Mouse (Mus musculus) midbrain, embryonic 15.5 days (tissue): ENCODE measurements at regions not wholly inside any gene's neighbourhood (a gene's known extent, or its start where the extent isn't known, plus 50 kb on each side); places are given as distances from the start of the nearest gene placed in this dataset.

Experiments used
- ATAC-seq: fragments of 200-750 bp; cut with Nextera tagmentation; replicated peaks from 2 replicates; pipeline ENCODE4 v1.8.0; 2017; ENCODE audit warnings: moderate TSS enrichment
- H3K27ac ChIP-seq: fragments of 300-500 bp; sonication (generic); 2 replicates; pipeline ENCODE4 v1.5.1; 2015; ENCODE audit warnings: mild to moderate bottlenecking, inconsistent platforms
- H3K27me3 ChIP-seq: fragments of 300-500 bp; sonication (generic); replicated peaks from 2 replicates; pipeline ENCODE4 v1.6.1; 2015; ENCODE audit warnings: inconsistent platforms
- H3K36me3 ChIP-seq: fragments of 300-500 bp; sonication (generic); replicated peaks from 2 replicates; pipeline ENCODE4 v1.6.1; 2015; ENCODE audit warnings: inconsistent platforms
- H3K4me1 ChIP-seq: fragments of 300-500 bp; sonication (generic); 2 replicates; pipeline ENCODE4 v1.6.1; 2015; ENCODE audit warnings: inconsistent platforms
- H3K4me2 ChIP-seq: fragments of 300-500 bp; sonication (generic); 2 replicates; pipeline ENCODE4 v1.6.1; 2015; ENCODE audit warnings: inconsistent platforms, mild to moderate bottlenecking, moderate library complexity
- H3K4me3 ChIP-seq: fragments of 300-500 bp; sonication (generic); 2 replicates; pipeline ENCODE4 v1.5.1; 2015; ENCODE audit warnings: mild to moderate bottlenecking, inconsistent platforms
- H3K9ac ChIP-seq: fragments of 300-500 bp; sonication (generic); 2 replicates; pipeline ENCODE4 v1.6.1; 2015; ENCODE audit warnings: mild to moderate bottlenecking, inconsistent platforms
- H3K9me3 ChIP-seq: fragments of 300-500 bp; sonication (generic); 2 replicates; pipeline ENCODE4 v1.6.1; 2016; ENCODE audit warnings: inconsistent platforms
- WGBS: fragments of 180-500 bp; shearing (Covaris S2); methylation state at CpG from one replicate; pipeline ENCODE4 v1.1.7; 2015; ENCODE audit warnings: mixed read lengths; 5-methylcytosine and 5-hydroxymethylcytosine counted together

DNA sequence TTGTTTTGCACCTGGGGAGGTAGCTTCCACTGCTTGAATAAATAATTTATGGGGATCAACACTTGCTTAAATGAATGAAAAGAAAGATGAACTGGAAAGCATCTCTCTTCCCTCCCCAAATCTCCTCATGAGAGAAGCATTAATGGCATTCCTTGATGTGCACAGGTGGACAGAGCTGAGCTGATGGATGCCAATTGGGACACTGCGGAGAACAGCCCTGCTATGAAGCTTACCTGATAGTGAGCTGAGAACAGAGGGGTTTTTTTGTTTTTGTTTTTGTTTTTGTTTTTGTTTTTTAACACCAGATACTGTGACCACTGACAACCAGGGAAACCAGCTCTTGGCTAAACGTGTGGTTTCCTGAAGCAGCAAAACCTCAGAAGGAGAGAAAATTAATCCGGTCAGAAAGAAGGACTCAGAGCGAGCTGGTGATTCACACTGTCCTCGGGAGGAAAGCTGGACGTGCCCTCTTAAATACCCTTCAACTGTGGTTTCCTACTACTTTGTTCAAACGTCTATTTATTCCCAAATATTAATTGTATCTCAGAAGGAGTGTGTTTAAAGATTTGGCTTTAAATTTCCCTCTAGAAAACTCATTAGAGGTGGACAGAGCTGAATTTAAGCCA is 128.0 kb upstream of the Zfand5 start:
- Histone ChIP-seq H3K36me3 (no peaks in the 10 kb centered on the region), H3K4me1 (peaks cover 11% of the 10 kb centered on the region), H3K9ac (no peak overlapping the region), H3K4me3 (no peak overlapping the region), H3K27ac (no peak overlapping the region), H3K27me3 (no peaks in the 10 kb centered on the region), H3K9me3 (no peaks in the 10 kb centered on the region), H3K4me2 (no peak overlapping the region; the same call in 1 of the 2 replicates)
- 27% methylated on average over 7 of the region's 7 CpGs for WGBS
- ATAC-seq = no peak

DNA sequence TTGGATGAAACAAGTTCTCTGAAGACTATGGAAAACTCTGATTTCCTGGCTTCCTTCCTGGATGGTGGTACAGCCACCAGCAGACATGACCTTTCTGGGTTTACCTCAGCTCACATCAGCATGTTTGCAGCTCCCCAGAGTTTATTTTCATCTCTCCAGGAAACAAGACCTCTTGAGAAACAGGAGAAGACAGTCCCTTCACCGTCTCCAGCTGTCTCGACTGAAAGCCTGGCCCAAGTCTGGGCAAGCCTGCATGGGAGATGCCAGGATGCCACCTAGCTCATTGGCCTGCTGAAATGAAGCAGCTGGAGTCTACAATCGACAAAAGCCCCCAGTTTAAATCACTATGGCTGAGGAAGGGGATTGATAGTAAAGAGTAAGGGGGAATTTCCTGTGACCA is 131.6 kb upstream of the Zfand5 start:
- Histone ChIP-seq H3K4me3 (no peak overlapping the region), H3K27ac (no peak overlapping the region), H3K9me3 (no peaks in the 10 kb centered on the region), H3K9ac (no peak overlapping the region), H3K27me3 (no peaks in the 10 kb centered on the region), H3K36me3 (no peaks in the 10 kb centered on the region), H3K4me1 (peaks cover 18% of the 10 kb centered on the region), H3K4me2 (no peak overlapping the region)
- 75% methylated on average over 3 of the region's 3 CpGs for WGBS
- ATAC-seq = no peak

DNA sequence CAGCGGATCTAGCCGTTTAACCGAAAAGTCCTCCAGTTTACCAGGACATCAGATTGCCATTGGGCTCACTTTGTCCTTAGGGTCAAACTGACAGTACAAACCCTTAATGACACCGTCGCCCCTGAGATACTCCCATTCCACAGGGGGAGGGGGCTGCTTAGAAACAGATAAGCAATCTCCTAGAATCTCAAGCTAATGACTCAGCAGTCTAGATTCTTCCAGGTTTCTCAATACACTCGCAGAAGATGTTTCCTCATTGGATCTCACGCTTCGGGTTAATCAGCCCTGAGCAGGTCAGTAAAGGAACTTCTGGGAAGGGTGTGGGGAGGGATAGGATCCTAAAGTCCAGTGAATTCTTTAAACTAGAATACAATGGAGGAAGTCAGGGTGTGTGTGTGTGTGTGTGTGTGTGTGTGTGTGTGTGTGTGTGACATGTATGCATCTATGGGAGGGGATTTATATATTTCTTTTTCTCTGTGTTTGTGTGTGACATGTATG is 133.0 kb upstream of the Zfand5 start:
- Histone ChIP-seq H3K9ac (no peak overlapping the region), H3K4me3 (no peak overlapping the region), H3K4me1 (peaks cover 12% of the 10 kb centered on the region), H3K36me3 (no peaks in the 10 kb centered on the region), H3K27ac (no peak overlapping the region), H3K9me3 (no peaks in the 10 kb centered on the region), H3K27me3 (no peaks in the 10 kb centered on the region), H3K4me2 (no peak overlapping the region)
- ATAC-seq = no peak
- 91% methylated on average over 8 of the region's 8 CpGs for WGBS

DNA sequence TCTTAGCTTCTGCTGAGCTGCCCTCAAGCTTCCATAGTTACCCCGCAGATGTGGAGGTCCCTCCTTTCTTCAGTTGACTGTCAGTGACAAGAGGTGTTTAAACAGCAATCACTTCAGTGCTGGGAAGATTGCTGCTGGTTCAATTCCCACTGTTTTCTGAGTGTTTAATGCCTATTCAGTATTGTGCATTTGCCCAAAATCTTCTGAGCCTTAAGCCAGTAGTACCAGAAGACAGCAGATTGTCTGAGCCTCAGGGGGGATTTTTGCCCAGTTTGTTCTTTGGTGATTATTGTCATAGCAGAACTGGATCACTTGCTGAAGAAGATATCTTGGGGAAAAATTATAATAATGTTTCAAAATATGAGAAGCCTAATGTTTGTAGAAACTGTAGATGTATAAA is 135.3 kb upstream of the Zfand5 start:
- Histone ChIP-seq H3K27me3 (no peaks in the 10 kb centered on the region), H3K4me2 (no peak overlapping the region), H3K4me3 (no peak overlapping the region), H3K4me1 (peaks cover 12% of the 10 kb centered on the region), H3K9me3 (no peaks in the 10 kb centered on the region), H3K9ac (no peak overlapping the region), H3K27ac (no peak overlapping the region), H3K36me3 (no peaks in the 10 kb centered on the region)
- WGBS = 68% methylated on average over 1 of the region's 1 CpGs
- ATAC-seq = no peak

- no peak overlapping the region for H3K4me3 ChIP-seq
- H3K36me3 ChIP-seq = no peaks in the 10 kb centered on the region
- H3K9ac ChIP-seq = no peak overlapping the region
- H3K4me2 ChIP-seq = no peak overlapping the region
- no peak overlapping the region for H3K27ac ChIP-seq
- ATAC-seq = peak; percentile 69; the same call in 1 of the 2 replicates
- WGBS = 22% methylated on average over 5 of the region's 5 CpGs
- H3K9me3 ChIP-seq = no peaks in the 10 kb centered on the region
- no peaks in the 10 kb centered on the region for H3K27me3 ChIP-seq
- H3K4me1 ChIP-seq = peaks cover 12% of the 10 kb centered on the region
These were observed 136.1 kb upstream of the Zfand5 start for GRCm38 (mm10) chr19:21135998-21136380.

GRCm38 (mm10) chr19:21135297-21135997 is 136.6 kb upstream of the Zfand5 start:
- no peak overlapping the region for H3K4me2 ChIP-seq
- H3K4me3 ChIP-seq = no peak overlapping the region
- no peak overlapping the region for H3K9ac ChIP-seq
- H3K27me3 ChIP-seq = no peaks in the 10 kb centered on the region
- peaks cover 12% of the 10 kb centered on the region for H3K4me1 ChIP-seq
- no peaks in the 10 kb centered on the region for H3K9me3 ChIP-seq
- ATAC-seq = peak; percentile 45; the same call in 1 of the 2 replicates
- WGBS = 21% methylated on average over 6 of the region's 6 CpGs
- no peak overlapping the region for H3K27ac ChIP-seq
- H3K36me3 ChIP-seq = no peaks in the 10 kb centered on the region

GRCm38 (mm10) chr19:21129653-21130052 is 142.4 kb upstream of the Zfand5 start:
- Histone ChIP-seq H3K27me3 (no peaks in the 10 kb centered on the region), H3K4me1 (no peaks in the 10 kb centered on the region), H3K9ac (no peak overlapping the region), H3K4me3 (no peak overlapping the region), H3K4me2 (no peak overlapping the region), H3K27ac (no peak overlapping the region), H3K9me3 (no peaks in the 10 kb centered on the region), H3K36me3 (no peaks in the 10 kb centered on the region)
- WGBS = 77% methylated on average over 5 of the region's 5 CpGs
- ATAC-seq = no peak

- no peak for ATAC-seq
- Histone ChIP-seq H3K4me1 (no peaks in the 10 kb centered on the region), H3K27ac (no peak overlapping the region), H3K9ac (no peak overlapping the region), H3K4me3 (no peak overlapping the region), H3K4me2 (no peak overlapping the region), H3K36me3 (no peaks in the 10 kb centered on the region), H3K27me3 (no peaks in the 10 kb centered on the region), H3K9me3 (no peaks in the 10 kb centered on the region)
- 90% methylated on average over 8 of the region's 8 CpGs for WGBS
These were observed 144.9 kb upstream of the Zfand5 start for GRCm38 (mm10) chr19:21127079-21127745.

- H3K4me2 ChIP-seq = no peak overlapping the region
- no peaks in the 10 kb centered on the region for H3K9me3 ChIP-seq
- no peaks in the 10 kb centered on the region for H3K36me3 ChIP-seq
- no peak for ATAC-seq
- H3K27me3 ChIP-seq = no peaks in the 10 kb centered on the region
- H3K9ac ChIP-seq = no peak overlapping the region
- H3K4me1 ChIP-seq = no peaks in the 10 kb centered on the region
- no peak overlapping the region for H3K27ac ChIP-seq
- H3K4me3 ChIP-seq = no peak overlapping the region
- WGBS = 97% methylated on average over 2 of the region's 2 CpGs
These were observed 145.4 kb upstream of the Zfand5 start for GRCm38 (mm10) chr19:21126670-21127069.

DNA sequence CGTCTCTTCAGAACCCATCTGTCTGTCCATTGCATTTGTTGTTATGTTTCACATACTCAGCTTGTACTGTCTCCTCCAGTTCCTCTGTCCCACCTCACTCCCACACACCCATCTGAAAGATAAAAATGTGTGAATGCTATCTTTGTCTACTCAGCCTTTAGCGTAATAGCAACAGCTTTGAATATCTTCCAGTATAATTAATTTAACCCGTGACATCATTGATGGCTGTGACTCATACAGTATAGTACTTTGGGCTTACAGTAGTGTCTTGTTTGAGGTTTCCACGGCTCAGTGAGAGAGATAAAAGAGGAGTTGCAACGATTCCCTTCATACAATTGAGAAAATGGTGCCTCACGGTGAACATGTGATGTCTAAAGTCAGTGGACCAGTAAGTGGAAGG is 152.6 kb upstream of the Zfand5 start:
- 83% methylated on average over 6 of the region's 6 CpGs for WGBS
- no peak overlapping the region for H3K4me3 ChIP-seq
- no peak for ATAC-seq
- no peak overlapping the region for H3K4me2 ChIP-seq
- no peaks in the 10 kb centered on the region for H3K36me3 ChIP-seq
- no peaks in the 10 kb centered on the region for H3K9me3 ChIP-seq
- H3K27ac ChIP-seq = no peak overlapping the region
- no peak overlapping the region for H3K9ac ChIP-seq
- no peaks in the 10 kb centered on the region for H3K4me1 ChIP-seq
- no peaks in the 10 kb centered on the region for H3K27me3 ChIP-seq

GRCm38 (mm10) chr19:21118782-21119181 is 153.3 kb upstream of the Zfand5 start:
- no peak overlapping the region for H3K4me3 ChIP-seq
- no peak for ATAC-seq
- H3K9me3 ChIP-seq = no peaks in the 10 kb centered on the region
- no peak overlapping the region for H3K27ac ChIP-seq
- WGBS = 88% methylated on average over 4 of the region's 4 CpGs
- no peak overlapping the region for H3K4me2 ChIP-seq
- H3K4me1 ChIP-seq = no peaks in the 10 kb centered on the region
- H3K27me3 ChIP-seq = no peaks in the 10 kb centered on the region
- no peak overlapping the region for H3K9ac ChIP-seq
- no peaks in the 10 kb centered on the region for H3K36me3 ChIP-seq

DNA sequence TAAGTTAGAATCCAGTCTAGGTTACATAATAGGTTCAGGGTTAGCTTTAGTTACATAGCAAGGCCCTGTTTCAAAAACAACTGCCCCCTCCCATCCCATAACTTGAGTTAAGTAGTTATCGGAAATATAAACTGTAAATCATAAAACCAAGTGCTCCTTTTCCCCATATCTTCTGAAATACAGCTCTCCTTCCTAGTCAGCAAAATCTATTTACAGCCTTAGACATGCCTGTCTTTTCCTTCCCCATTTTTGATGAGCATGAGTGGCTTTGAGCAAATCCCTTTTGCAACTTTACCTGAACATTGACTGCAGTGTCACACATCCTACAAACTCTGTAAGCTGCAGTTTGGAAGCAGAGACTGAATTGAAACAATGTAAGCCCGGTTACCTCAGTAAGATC is 156.4 kb upstream of the Zfand5 start:
- ATAC-seq = no peak
- Histone ChIP-seq H3K27me3 (no peaks in the 10 kb centered on the region), H3K27ac (no peak overlapping the region), H3K4me2 (no peak overlapping the region), H3K36me3 (no peaks in the 10 kb centered on the region), H3K9me3 (no peaks in the 10 kb centered on the region), H3K4me3 (no peak overlapping the region), H3K9ac (no peak overlapping the region), H3K4me1 (no peaks in the 10 kb centered on the region)
- 82% methylated on average over 2 of the region's 2 CpGs for WGBS
